Mouse (Mus musculus): ENCODE measurements around the gene 2210408I21Rik. TPM values are rescaled to one million over a fixed set of nuclear protein-coding genes. Genes with fewer than 3 reads are reported as not detected.
A peak's percentile ranks its signal among the peaks of the same experiment; 100 is the strongest.

The 2210408I21Rik gene
- polyA plus RNA-seq, 1 experiment from 2014 or later = 11.4 TPM

DNA sequence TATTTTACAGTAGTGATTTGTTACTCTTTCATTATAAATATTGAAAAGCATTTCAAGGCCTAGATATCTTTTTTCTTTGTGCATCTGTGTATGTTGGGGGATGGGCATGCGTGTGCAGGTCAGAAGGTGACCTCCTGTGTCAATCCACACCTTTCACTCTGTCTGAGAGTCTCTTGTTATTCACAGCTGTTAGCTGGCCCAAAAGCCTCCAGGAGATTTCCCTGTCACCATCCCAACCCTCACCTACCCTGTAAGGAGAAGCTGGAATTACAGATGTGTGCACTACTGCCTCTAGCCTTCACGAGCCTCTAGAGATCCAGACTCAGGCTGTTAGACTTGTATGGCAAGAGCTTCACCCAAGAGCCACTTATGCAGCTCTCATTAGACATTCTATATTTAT lies 274.5 kb downstream of the 2210408I21Rik start:
- Histone ChIP-seq H3K27me3 (replicated peaks) (no peaks in the 10 kb centered on the region), H3K9ac (no peak overlapping the region), H3K36me3 (no peaks in the 10 kb centered on the region), H3K9me3 (no peaks in the 10 kb centered on the region), H3K27ac (no peak overlapping the region), H3K4me1 (no peaks in the 10 kb centered on the region), H3K4me2 (replicated peaks) (no peak overlapping the region), H3K4me3 (no peak overlapping the region)
- 76% methylated on average over 2 of the region's 2 CpGs for WGBS
- ATAC-seq (ENCODE audit: low FRiP score, low read depth) = no peak

DNA sequence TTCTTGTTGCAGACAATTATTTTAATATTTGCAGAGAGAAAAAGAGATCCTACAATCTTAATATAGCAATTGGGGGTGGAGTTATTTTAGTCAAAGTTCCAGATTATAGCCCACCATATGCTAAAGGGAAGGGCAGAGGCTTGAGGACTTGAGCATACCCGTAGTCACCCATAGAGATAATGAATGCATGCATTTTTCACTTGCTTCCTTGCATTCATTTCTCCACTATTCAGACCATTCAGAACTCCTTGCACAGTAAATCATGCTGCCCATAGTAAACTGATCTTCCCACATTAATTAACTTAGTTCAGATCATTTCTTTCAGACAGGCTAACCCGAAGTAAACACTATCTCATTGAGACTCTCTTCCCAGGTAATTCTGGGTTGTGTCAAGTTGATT lies 277.5 kb downstream of the 2210408I21Rik start:
- 24% methylated on average over 2 of the region's 2 CpGs for WGBS
- Histone ChIP-seq H3K27me3 (replicated peaks) (no peaks in the 10 kb centered on the region), H3K27ac (no peak overlapping the region), H3K4me2 (replicated peaks) (no peak overlapping the region), H3K4me1 (no peaks in the 10 kb centered on the region), H3K9ac (no peak overlapping the region), H3K9me3 (no peaks in the 10 kb centered on the region), H3K4me3 (no peak overlapping the region), H3K36me3 (no peaks in the 10 kb centered on the region)
- no peak for ATAC-seq (ENCODE audit: low FRiP score, low read depth)

DNA sequence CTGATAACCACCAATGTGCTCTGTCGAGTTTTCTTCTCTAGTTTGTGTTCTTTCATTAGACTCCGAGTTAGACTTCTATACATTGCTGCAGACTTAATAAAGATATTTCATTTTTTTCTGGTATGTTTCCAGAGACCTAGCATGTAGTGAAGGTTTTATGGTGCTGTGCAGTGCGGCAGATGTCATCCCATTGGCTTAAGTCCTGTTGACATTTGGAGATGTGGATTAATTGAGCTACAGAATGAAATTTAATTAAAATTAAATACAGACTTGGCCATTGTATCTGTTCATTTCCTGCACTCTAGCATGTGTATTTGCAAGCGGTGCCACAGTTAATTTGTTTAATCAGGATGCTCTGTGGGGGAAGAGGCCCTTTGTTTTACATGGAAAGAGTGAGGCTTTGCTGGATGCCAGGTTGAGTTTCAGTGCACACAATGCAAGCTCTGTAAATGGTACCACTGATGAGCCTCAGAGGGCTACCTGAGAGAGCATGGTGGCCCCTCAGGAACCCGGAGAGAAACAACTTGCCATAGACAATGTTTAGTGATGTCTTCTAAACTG lies 314.7 kb downstream of the 2210408I21Rik start:
- H3K4me3 ChIP-seq = no peak overlapping the region
- peaks cover 5% of the 10 kb centered on the region; the same call in 1 of the 2 replicates for H3K9me3 ChIP-seq
- no peak overlapping the region for H3K27ac ChIP-seq
- no peak for ATAC-seq (ENCODE audit: low FRiP score, low read depth)
- WGBS = 89% methylated on average over 5 of the region's 5 CpGs
- no peaks in the 10 kb centered on the region for H3K27me3 ChIP-seq (replicated peaks)
- no peak overlapping the region for H3K9ac ChIP-seq
- no peaks in the 10 kb centered on the region for H3K4me1 ChIP-seq
- H3K4me2 ChIP-seq (replicated peaks) = no peak overlapping the region
- no peaks in the 10 kb centered on the region for H3K36me3 ChIP-seq

DNA sequence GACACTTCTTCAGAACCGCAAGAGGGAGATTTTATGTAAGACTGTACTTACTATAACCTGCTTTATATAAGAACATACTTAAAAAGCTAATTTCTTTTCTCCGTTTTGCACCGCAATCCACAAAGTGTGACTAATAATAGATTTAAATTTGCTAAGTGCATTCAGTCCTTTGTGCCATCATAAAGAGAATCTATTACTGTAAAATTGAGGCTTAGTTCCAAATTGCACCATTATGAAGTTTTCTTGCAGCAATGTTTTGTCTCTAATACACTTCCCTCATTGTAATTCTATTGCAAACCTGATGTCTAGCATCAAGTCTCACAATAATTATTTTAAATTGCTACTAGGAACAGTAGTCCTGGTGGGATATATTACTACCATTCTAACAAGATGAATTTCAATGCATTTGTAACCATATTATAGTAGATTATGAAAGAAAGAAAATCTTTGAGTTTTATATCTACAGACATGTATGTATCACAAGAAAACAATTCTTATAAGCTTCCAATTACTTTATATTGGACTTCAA lies 334.8 kb downstream of the 2210408I21Rik start:
- Histone ChIP-seq H3K9ac (no peak overlapping the region), H3K4me1 (no peaks in the 10 kb centered on the region), H3K27me3 (replicated peaks) (no peaks in the 10 kb centered on the region), H3K27ac (no peak overlapping the region), H3K9me3 (no peaks in the 10 kb centered on the region), H3K4me2 (replicated peaks) (no peak overlapping the region), H3K4me3 (no peak overlapping the region), H3K36me3 (no peaks in the 10 kb centered on the region)
- 85% methylated on average over 3 of the region's 3 CpGs for WGBS
- ATAC-seq (ENCODE audit: low FRiP score, low read depth) = no peak

DNA sequence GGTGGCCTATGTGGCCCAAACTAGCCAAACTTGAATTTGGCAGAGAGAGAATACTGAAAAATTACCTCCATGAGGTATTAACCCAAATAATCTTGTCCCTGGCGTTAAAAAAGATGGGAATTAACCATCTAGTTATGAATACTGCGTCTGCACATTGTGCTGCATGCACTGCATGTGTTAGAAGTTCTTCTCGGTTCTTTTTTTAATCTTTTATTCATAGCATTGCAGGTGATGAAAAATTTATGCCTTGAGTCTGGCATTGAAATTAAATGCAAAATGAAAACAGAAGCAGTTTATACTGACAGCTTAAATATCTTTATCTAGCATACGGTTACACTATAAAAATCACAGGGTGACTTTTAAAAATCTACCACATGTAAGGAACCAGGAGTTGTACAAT lies 341.1 kb downstream of the 2210408I21Rik start:
- Histone ChIP-seq H3K36me3 (no peaks in the 10 kb centered on the region), H3K4me2 (replicated peaks) (no peak overlapping the region), H3K4me1 (no peaks in the 10 kb centered on the region), H3K4me3 (no peak overlapping the region), H3K9ac (no peak overlapping the region), H3K9me3 (no peaks in the 10 kb centered on the region), H3K27ac (no peak overlapping the region), H3K27me3 (replicated peaks) (no peaks in the 10 kb centered on the region)
- WGBS = 80% methylated on average over 4 of the region's 4 CpGs
- no peak for ATAC-seq (ENCODE audit: low FRiP score, low read depth)

DNA sequence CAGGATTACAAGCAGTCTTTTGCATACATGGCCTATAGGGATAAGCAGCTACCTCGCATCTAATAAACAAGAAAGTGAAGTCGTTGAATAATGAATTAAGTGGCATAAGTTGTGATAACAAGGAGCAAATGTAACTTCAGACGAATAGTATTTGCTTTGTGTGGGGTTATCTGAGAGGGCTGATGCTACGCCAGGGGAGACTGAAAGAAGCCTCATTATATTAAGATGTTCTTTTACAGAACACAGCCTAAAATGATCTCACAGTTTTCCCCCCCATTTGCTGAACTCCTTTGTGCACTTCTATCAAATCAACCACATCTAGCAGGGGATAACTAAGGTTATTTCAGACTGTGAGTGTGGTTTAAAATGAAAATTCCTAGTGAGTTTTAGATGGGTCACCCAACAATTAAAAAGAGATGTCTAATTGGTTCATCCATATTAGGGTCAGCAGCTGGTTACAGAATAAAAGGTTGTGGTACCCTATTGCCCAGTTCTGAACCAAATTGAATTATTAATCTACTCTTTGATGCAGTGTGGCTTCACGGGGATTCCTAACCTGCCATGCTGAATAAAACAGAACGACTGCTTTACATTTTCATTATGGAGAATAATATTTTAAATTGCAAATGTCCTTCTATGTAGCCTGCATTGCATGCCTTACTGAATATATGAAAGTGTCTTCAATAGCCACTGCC lies 343.2 kb downstream of the 2210408I21Rik start:
- no peak; the same call in 1 of the 2 replicates for ATAC-seq (ENCODE audit: low FRiP score, low read depth)
- Histone ChIP-seq H3K9ac (no peak overlapping the region), H3K27me3 (replicated peaks) (no peaks in the 10 kb centered on the region), H3K36me3 (no peaks in the 10 kb centered on the region), H3K27ac (no peak overlapping the region), H3K4me3 (no peak overlapping the region), H3K9me3 (no peaks in the 10 kb centered on the region), H3K4me1 (no peaks in the 10 kb centered on the region), H3K4me2 (replicated peaks) (no peak overlapping the region)
- 66% methylated on average over 6 of the region's 6 CpGs for WGBS

DNA sequence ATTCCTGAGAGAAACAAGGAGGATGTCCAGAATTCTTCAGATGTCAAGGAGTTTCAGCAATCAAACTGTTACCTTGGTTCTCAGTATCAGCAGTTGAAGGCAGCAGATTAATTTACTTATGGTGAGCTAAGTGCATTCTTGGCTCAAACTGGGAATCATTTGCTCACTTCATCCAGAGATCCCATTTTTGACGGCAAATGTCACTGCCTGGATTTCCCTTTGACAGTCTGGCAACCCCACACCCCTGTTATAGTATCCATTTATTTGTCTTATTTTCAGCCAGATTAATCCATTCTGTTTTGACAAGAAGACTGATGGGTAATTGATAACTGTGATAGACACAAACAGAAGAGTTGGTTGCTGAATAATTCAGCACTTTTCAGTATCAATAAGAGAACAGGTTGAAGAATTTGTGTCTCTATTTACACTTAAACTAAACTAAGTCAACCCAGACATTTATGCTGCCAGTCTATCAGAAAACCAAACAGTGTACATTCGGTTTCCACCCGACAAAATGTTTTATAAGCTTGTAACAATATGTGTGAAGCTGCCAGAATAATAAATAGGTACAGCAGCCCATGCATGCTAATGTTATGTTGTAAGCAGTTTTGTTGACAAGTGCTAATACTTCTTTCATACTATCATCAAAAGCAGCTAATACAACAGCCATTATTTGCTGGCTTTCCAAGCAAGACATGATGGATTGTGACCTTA lies 354.8 kb downstream of the 2210408I21Rik start:
- 60% methylated on average over 3 of the region's 3 CpGs for WGBS

DNA sequence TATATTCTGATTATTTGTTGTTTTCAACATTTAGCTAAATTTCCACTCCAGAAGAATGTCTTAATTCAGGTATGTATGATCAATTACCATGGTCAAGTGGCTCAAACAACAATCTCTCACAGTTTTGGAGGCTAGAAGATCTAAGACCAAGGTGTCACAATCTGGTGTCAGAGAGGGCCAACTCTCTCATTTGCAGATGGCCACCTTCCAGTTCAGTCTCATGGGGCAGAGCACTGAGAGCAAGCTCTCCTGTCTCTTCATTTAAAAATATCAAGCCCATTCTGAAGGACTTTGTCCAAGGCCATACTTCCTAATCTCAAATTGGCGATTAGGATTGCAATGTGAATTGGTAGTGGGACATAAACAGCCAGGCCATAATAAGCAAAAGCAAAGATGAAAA lies 378.7 kb downstream of the 2210408I21Rik start:
- Histone ChIP-seq H3K36me3 (no peaks in the 10 kb centered on the region), H3K9ac (no peak overlapping the region), H3K4me1 (no peaks in the 10 kb centered on the region), H3K4me3 (no peak overlapping the region), H3K27me3 (replicated peaks) (no peaks in the 10 kb centered on the region), H3K9me3 (no peaks in the 10 kb centered on the region), H3K27ac (no peak overlapping the region), H3K4me2 (replicated peaks) (no peak overlapping the region)
- no peak for ATAC-seq (ENCODE audit: low FRiP score, low read depth)
- 78% methylated on average over 1 of the region's 1 CpGs for WGBS

More for the DNA sequence above, 354.8 kb downstream of the 2210408I21Rik start:
- no peak overlapping the region for H3K4me2 ChIP-seq (replicated peaks)
- no peaks in the 10 kb centered on the region for H3K36me3 ChIP-seq
- no peaks in the 10 kb centered on the region for H3K27me3 ChIP-seq (replicated peaks)
- H3K9me3 ChIP-seq = no peaks in the 10 kb centered on the region
- H3K9ac ChIP-seq = no peak overlapping the region
- H3K4me3 ChIP-seq = no peak overlapping the region
- ATAC-seq (ENCODE audit: low FRiP score, low read depth) = no peak
- H3K4me1 ChIP-seq = no peaks in the 10 kb centered on the region
- no peak overlapping the region for H3K27ac ChIP-seq

DNA sequence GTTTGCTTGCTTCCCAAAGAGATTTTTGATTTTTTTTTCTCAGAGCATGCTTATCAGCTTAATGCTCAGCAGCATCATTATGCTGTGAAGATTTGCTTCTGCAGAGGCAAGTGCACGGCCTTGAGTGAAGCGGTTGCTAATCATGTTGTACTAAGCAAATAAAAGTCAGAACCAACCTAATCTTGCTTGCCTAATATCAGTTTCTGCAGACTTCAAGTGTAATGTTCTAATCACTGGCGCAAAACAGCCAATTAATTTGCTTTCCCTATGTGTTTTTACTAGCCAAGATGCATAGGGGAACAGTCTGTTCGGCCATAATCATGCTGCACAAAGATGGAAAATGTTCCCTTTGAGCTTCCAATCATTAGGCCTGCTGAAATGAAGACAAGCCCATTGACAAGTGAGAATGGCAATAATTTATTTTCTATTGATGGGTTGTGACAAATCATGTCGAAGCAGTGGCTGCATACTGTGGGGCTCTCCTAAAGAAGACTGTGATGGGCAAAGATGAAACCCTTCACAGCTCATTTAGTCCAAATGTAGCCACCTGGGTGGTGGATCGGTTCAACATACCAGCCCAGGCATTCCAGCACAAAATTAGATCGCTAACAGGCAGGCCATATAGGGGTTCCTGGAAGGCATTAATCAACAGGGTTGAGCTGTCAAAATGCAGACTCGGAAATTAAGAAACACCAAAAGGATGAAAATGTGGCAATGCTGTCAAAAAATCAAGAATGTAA lies 393.8 kb downstream of the 2210408I21Rik start:
- H3K27me3 ChIP-seq (replicated peaks) = no peaks in the 10 kb centered on the region
- no peak overlapping the region for H3K9ac ChIP-seq
- 0 out of 2 replicates have a peak, but pooled peaks cover 3% of the 10 kb centered on the region for H3K4me1 ChIP-seq
- whole genome bisulfite sequencing = 47% methylated on average over 8 of the region's 8 CpGs
- H3K36me3 ChIP-seq = no peaks in the 10 kb centered on the region
- no peak overlapping the region for H3K4me3 ChIP-seq
- H3K4me2 ChIP-seq (replicated peaks) = no peak overlapping the region
- H3K9me3 ChIP-seq = no peaks in the 10 kb centered on the region
- peak; percentile 61 for ATAC-seq (ENCODE audit: low FRiP score, low read depth)
- H3K27ac ChIP-seq = no peak overlapping the region

DNA sequence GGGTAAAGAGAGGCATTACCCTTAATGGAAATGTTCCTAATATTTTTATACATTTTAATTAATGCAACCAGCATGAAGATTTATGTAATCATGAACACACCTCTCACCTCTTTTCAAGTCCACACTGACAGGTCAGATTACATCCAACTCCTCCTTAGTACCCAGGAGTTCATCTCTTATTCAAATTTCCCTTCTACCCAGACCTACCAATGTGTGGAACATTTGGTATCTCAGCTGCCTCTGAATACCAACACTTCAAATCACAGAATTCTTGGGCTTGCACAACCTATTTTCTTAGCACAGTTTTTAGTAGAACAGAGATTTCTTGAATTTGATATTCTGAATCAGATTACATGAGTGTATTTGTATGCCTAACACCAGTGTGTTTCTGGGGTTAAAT lies 394.4 kb downstream of the 2210408I21Rik start:
- H3K9ac ChIP-seq = no peak overlapping the region
- H3K36me3 ChIP-seq = no peaks in the 10 kb centered on the region
- ATAC-seq (ENCODE audit: low FRiP score, low read depth) = no peak
- no peaks in the 10 kb centered on the region for H3K9me3 ChIP-seq
- no peak overlapping the region for H3K27ac ChIP-seq
- H3K4me2 ChIP-seq (replicated peaks) = no peak overlapping the region
- H3K27me3 ChIP-seq (replicated peaks) = no peaks in the 10 kb centered on the region
- H3K4me1 ChIP-seq = 0 out of 2 replicates have a peak, but pooled peaks cover 3% of the 10 kb centered on the region
- no peak overlapping the region for H3K4me3 ChIP-seq

DNA sequence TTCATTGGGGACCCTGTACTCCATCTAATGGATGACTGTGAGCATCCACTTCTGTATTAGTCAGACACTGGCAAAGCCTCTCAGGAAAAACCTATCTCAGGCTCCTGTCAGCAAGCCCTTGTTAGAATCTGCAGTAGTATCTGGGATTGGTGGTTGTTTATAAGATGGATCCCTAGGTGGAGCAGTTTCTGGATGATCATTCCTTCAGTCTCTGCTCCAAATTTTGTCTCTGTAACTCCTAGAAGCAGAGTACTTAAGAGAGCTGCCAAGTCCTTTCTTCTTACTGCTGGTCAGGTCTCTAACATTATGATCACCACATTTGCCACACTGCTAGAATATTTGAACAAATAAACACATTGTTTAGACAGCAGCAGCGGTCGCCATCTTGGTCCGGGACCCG lies 402.1 kb downstream of the 2210408I21Rik start:
- H3K4me2 ChIP-seq (replicated peaks) = no peak overlapping the region
- 86% methylated on average over 4 of the region's 4 CpGs for WGBS
- no peaks in the 10 kb centered on the region for H3K9me3 ChIP-seq
- H3K36me3 ChIP-seq = no peaks in the 10 kb centered on the region
- H3K9ac ChIP-seq = no peak overlapping the region
- no peak overlapping the region for H3K4me3 ChIP-seq
- ATAC-seq (ENCODE audit: low FRiP score, low read depth) = no peak
- H3K27ac ChIP-seq = no peak overlapping the region
- H3K4me1 ChIP-seq = no peaks in the 10 kb centered on the region
- no peaks in the 10 kb centered on the region for H3K27me3 ChIP-seq (replicated peaks)

All from neural tube, embryonic 12.5 days (tissue).